Mouse (Mus musculus): ENCODE results near the gene Masp2.

The Masp2 gene

GRCm38 (mm10) chr4:148639455-148639854 is 37.1 kb downstream of the Masp2 start:
- DNase-seq = no peak

DNA sequence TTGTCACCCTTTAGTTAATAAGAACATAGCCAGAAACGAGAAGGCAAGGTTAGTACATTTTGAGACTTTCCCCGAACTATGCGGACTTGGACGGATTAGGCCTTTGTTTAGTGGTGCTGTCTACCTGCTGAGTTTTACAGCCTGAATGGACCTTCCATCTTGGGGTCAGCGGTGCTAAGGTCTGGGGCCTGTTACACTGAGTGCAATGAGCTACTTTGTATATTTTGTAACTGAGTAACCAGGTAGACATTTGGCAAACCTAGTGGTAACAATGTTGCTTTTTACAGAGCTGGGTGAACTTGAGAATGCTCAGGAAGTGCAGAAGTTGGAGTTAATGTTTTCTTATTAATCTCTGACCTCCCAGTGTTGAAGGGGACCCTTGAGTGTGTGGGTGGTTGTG is 38.8 kb downstream of the Masp2 start:
- DNase-seq = no peak

DNA sequence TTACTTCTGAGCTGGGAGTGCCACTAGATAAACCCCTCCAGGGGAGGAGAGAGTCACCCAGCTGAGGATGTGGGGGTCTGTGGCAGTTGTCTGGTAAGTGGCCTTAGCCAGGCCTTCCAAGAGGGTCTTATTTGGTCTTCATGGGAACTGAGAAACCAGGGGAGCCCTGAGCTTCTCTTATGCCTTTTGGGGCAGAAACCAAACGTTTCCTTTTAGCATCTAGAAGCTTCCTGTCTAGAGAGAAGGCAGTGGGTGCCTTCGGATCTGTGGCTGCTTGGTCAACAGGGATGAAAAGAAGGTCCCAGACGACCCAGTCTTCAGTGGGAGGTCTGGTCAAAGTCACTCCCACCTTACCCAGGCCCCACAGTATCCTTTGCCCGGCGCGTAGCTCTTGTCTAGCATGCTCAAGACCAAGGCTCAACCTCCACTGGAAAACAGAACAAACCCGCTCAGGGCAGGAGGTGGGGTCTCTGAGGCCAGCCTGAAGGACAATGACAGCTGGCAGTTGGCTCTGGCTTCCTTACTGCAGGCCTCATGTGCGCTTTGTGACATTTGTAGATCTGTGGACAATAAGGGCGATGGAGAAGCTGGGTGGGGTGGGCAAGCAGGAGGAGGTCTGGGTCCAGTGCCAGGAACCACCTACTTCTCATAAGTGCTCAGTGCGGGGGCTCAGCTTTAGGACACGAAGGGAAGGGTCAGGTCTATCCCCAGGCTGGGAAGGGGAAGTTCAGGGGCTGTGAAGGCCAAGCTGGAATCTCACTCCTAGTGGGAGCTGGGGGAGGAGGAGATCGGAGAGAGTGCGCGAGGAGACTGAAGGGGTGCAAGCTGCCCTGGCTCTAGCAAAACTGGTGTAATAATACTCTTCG is 41.2 kb downstream of the Masp2 start, which contains the start of gene Gm572:
Gene Gm572 (plus strand): TSS at position 27 of the 866 bp plus-strand sequence.
- DNase-seq = no peak

- peak; percentile 67 to 81 for DNase-seq
These were observed 41.8 kb downstream of the Masp2 start for GRCm38 (mm10) chr4:148644157-148644511.

GRCm38 (mm10) chr4:148644926-148645325 is 42.6 kb downstream of the Masp2 start:
- no peak for DNase-seq

- peak; percentile 34 to 53 for DNase-seq
These were observed 44.3 kb downstream of the Masp2 start for GRCm38 (mm10) chr4:148646616-148647015.

DNA sequence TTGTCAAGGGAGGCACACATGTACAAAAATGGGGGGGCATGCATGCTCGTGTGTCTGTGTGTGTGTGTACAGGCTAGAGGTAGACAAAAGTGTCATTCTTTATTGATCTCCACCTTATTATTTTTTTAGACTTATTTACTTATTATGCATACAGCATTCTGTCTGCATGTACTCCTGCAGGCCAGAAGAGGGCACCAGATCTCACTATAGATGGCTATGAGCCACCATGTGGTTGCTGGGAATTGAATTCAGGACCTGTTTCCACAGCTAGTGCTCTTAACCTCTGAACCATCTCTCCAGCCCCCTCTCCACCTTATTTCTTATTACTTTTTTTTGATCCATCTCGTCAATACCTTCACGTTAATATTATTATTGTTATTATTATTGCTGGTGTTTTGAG is 47.0 kb downstream of the Masp2 start:
- DNase-seq = no peak

DNA sequence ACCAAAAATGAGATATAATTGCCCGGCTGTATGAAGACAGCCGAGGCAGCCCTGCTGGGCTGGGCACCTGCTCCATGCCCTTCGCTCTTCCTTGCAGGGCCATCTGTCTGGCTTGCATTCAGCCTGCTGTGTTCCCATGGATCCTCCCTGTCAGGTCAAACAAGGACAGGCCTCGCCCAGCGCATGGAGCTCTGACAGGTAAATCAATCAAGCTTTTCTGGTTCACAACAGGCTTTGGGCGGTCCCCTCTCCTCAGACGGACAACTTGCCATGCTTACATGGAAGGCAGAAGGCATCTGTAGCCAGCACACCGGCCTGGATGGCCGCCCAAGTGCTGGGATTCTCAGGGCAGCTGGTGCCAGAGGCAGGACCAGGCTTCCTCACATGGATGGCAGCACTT is 48.7 kb downstream of the Masp2 start:
- DNase-seq = no peak

DNA sequence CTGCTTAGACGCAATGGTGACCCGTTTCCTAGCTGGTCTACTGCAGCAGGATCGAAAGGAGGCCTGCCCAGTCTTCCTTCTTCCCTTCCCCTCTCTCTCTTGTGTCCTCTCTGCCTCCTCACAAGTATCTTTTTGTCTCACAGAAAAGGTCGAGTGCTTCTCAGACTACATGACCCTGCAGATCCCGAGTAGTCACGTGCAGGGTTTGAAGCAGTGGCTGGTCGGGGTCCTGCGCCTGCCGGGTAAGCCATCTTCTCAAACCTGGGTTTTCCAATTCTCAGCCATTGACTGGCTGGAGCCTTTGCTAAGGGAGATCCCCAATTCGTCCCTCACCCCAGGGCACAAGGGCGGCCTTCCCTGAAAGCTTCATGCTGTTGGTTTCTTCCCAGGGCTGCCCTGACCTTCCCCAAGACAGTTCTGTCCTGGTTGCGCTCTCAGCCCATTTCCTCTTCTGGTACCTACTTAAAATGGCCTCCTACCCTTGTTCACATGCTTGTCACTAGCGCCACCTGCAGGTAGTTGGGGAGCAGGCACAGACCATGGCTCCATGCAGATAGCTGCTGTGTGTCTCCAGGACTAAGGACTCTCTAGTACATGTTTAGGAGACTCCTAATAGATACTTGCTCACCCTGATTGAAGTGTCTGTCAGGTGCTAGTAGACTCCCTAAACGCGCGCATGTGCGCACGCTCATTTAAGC is 52.5 kb downstream of the Masp2 start:
- DNase-seq = peak in 1 of 2 experiments; percentile 61

- no peak for DNase-seq
These were observed 54.4 kb downstream of the Masp2 start for GRCm38 (mm10) chr4:148656691-148657258.

DNA sequence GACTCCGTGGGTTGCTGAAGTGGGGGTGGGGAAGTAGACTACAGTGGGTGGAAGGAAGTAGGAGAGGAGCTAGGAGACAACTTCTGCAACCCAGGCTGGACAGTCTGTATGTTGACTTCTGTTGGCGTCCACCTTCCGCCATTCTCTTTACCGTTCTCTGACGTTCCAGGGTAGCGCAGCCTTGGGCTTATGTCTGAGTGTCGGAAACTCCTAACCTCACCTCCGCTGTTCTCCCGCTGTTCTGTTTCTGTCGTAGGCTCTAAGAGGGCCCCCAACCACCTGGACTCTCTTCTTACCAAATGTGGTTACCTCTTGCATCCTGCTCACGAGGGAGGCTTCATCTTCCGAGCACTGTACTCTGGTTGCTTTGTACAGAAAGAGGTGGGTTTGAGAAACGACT is 55.4 kb downstream of the Masp2 start:
- no peak for DNase-seq

GRCm38 (mm10) chr4:148660174-148660573 is 57.8 kb downstream of the Masp2 start:
- DNase-seq = no peak

- DNase-seq = peak; percentile 64 to 80
These were observed 60.0 kb downstream of the Masp2 start for GRCm38 (mm10) chr4:148662168-148662965.

DNA sequence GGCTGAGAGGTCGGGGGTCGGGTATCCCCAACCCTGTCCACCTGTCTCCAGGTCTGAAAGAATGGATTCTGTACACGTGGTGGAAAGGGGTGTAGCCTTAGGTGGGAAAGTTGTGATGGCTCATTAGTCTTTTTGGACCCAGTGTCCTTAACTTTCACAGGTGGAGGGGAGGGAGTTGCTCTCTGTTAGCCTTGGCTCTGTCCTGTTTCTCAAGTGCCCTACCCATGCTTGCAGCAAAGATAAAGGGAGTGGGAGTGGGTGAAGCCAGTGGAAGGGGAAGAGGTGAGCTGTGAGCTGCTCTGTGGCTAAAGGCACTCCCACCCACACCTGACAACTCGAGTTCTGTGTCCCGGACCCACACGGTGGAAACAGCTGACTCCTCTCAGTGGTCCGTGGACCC is 61.0 kb downstream of the Masp2 start:
- no peak for DNase-seq

DNA sequence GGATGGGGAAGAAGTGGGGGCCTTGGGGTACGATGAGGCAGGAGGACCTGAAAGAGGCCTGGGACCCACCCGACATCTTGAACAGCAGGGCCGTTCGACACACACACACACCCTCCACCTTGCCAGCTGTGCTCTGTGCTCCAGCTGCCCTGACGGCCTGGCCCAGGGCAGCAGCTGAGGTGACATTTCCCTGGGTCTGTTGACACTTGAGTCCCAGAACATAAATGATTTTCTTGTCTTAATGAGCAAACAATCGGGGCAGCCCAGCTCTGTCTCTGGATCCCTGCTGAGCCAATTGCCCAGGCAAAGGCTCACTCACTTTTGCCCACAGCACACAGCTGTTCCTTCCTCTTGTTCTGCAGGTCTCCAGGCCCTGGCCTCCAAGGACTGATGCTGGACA is 61.7 kb downstream of the Masp2 start:
- DNase-seq = no peak
